ENCODE assay signal across 24 mouse cellular contexts in the genomic region with DNA sequence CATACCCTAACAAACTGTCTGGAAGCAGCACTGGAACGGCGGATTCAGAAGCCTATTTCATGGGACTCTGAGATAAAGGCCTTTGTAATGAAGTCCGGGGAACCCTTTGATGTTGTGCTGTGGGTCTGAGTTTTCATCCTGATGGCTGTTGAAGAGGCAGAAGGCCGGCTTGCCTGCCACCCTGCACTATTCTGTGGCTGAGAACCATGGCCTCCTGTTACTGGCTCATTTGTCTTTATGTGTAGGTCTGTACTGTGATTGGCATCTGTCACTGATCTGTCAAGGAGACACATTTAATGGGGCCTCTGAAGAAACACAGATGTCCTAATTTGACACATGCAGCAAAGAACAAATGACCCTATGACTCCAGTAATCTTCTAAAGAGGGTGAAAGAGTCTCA. TPM values are rescaled to one million over a fixed set of nuclear protein-coding genes. Genes with fewer than 3 reads are reported as not detected.
DNase-seq lines count a peak whose midpoint lies in the region; ATAC-seq and TF ChIP-seq lines count a peak whose summit lies in the region.
"Had no signal": no experiment of that assay in that cellular context is flagged by ENCODE, and none has a peak within 500 bp of the region (broad histone marks: within the 10 kb centered on the region; RNA-seq: fewer than 3 reads in every experiment).

No protein-coding gene starts in this region.

- no peak overlapping the region for H3K9ac ChIP-seq in heart, adult 2 months (ENCODE audit: low read depth, low read length)
- no peak overlapping the region for H3K9ac ChIP-seq in midbrain, embryonic 11.5 days (ENCODE audit: low read length)
- H3K9ac ChIP-seq in midbrain, embryonic 15.5 days: no peak overlapping the region
- no peak overlapping the region for H3K9ac ChIP-seq in embryonic facial prominence, embryonic 11.5 days (replicated peaks; ENCODE audit: low read length)
- H3K9ac ChIP-seq: forebrain, embryonic 13.5 days; heart, embryonic 12.5 days; hindbrain, embryonic 15.5 days; liver, postnatal 0 days; neural tube, embryonic 15.5 days had no signal

- no peaks in the 10 kb centered on the region for H3K9me3 ChIP-seq in midbrain, embryonic 11.5 days (ENCODE audit: control insufficient read depth, low read length)
- H3K9me3 ChIP-seq in midbrain, embryonic 15.5 days: no peaks in the 10 kb centered on the region
- H3K9me3 ChIP-seq in embryonic facial prominence, embryonic 11.5 days (replicated peaks; ENCODE audit: control insufficient read depth, low read length): no peaks in the 10 kb centered on the region
- H3K9me3 ChIP-seq: forebrain, embryonic 13.5 days; heart, embryonic 12.5 days; hindbrain, embryonic 15.5 days; neural tube, embryonic 15.5 days had no signal

- peaks cover 3% of the 10 kb centered on the region for H3K4me1 ChIP-seq in heart, adult 2 months (ENCODE audit: control insufficient read depth, insufficient read depth, low read length)
- peaks cover 5% of the 10 kb centered on the region for H3K4me1 ChIP-seq in midbrain, embryonic 11.5 days (ENCODE audit: control insufficient read depth, insufficient read depth, low read length)
- peaks cover 5% of the 10 kb centered on the region; the same call in 1 of the 2 replicates for H3K4me1 ChIP-seq in midbrain, embryonic 15.5 days
- no peaks in the 10 kb centered on the region; the same call in 1 of the 2 replicates for H3K4me1 ChIP-seq in embryonic facial prominence, embryonic 11.5 days (ENCODE audit: control insufficient read depth, insufficient read depth, low read length)
- H3K4me1 ChIP-seq: hindbrain, embryonic 15.5 days; neural tube, embryonic 15.5 days had no signal

- H3K4me3 ChIP-seq in heart, adult 2 months: no peak overlapping the region
- no peak overlapping the region for H3K4me3 ChIP-seq in midbrain, embryonic 11.5 days (ENCODE audit: low read depth, low read length)
- no peak overlapping the region for H3K4me3 ChIP-seq in midbrain, embryonic 15.5 days
- H3K4me3 ChIP-seq in embryonic facial prominence, embryonic 11.5 days (ENCODE audit: low read depth, low read length): no peak overlapping the region
- H3K4me3 ChIP-seq: forebrain, embryonic 13.5 days; heart, embryonic 12.5 days; hindbrain, embryonic 15.5 days; neural tube, embryonic 15.5 days had no signal

- no peak for TF ChIP-seq EP300 in heart, adult 2 months (IDR thresholded peaks at IDR 0.05; ENCODE audit: insufficient read depth, low read depth, low read length)

- TF ChIP-seq POLR2A in heart, adult 2 months (IDR thresholded peaks at IDR 0.05; ENCODE audit: insufficient read depth, low read depth, low read length): no peak

- no peak overlapping the region for H3K4me2 ChIP-seq in midbrain, embryonic 11.5 days
- no peak overlapping the region for H3K4me2 ChIP-seq in midbrain, embryonic 15.5 days
- no peak overlapping the region for H3K4me2 ChIP-seq in embryonic facial prominence, embryonic 11.5 days (ENCODE audit: low read depth, low read length)
- H3K4me2 ChIP-seq: forebrain, embryonic 13.5 days; heart, embryonic 12.5 days; hindbrain, embryonic 15.5 days; neural tube, embryonic 15.5 days had no signal

- H3K27me3 ChIP-seq in heart, adult 2 months (ENCODE audit: control insufficient read depth, insufficient read depth, low read length): no peaks in the 10 kb centered on the region
- H3K27me3 ChIP-seq in midbrain, embryonic 11.5 days (ENCODE audit: control insufficient read depth, insufficient read depth, low read length): no peaks in the 10 kb centered on the region
- no peaks in the 10 kb centered on the region for H3K27me3 ChIP-seq in midbrain, embryonic 15.5 days (replicated peaks)
- no peaks in the 10 kb centered on the region for H3K27me3 ChIP-seq in embryonic facial prominence, embryonic 11.5 days (ENCODE audit: control insufficient read depth, insufficient read depth, low read length)
- H3K27me3 ChIP-seq: forebrain, embryonic 13.5 days; heart, embryonic 12.5 days; hindbrain, embryonic 15.5 days; neural tube, embryonic 15.5 days had no signal

- 61% methylated on average over 4 of the region's 4 CpGs for WGBS in heart, adult 2 months
- WGBS in midbrain, embryonic 11.5 days: 8% methylated on average over 4 of the region's 4 CpGs
- WGBS in midbrain, embryonic 15.5 days: 4% methylated on average over 4 of the region's 4 CpGs
- WGBS in embryonic facial prominence, embryonic 11.5 days: 17% methylated on average over 4 of the region's 4 CpGs

- no peaks in the 10 kb centered on the region for H3K36me3 ChIP-seq in heart, adult 2 months (ENCODE audit: control insufficient read depth, insufficient read depth, low read length)
- no peaks in the 10 kb centered on the region for H3K36me3 ChIP-seq in midbrain, embryonic 11.5 days (ENCODE audit: control insufficient read depth, insufficient read depth, low read length)
- no peaks in the 10 kb centered on the region for H3K36me3 ChIP-seq in midbrain, embryonic 15.5 days (replicated peaks)
- H3K36me3 ChIP-seq in embryonic facial prominence, embryonic 11.5 days (replicated peaks; ENCODE audit: control insufficient read depth, insufficient read depth, low read depth, low read length): no peaks in the 10 kb centered on the region
- H3K36me3 ChIP-seq: heart, embryonic 12.5 days; hindbrain, embryonic 15.5 days; neural tube, embryonic 15.5 days had no signal

- DNase-seq in heart, adult 11 months: peak; percentile 77
- DNase-seq in heart, adult 2 months: no peak
- no peak for DNase-seq in midbrain, embryonic 11.5 days (ENCODE audit: low spot score, missing footprints)
- peak; percentile 57 for DNase-seq in embryo, embryonic 10 days (ENCODE audit: low spot score)
- no peak for DNase-seq in embryonic facial prominence, embryonic 11.5 days (ENCODE audit: low spot score)
- no peak for DNase-seq in adrenal gland, adult (ENCODE audit: inconsistent age in 2 of 2, low spot score in 1 of 2)
- no peak for DNase-seq in cerebellum, adult 9-11 months
- DNase-seq: adrenal gland, adult 2 months; cerebellum, adult 11-12 months; cerebellum, postnatal 14 days; gastrocnemius, postnatal 36 days; heart, postnatal 10 days; left cerebral cortex, postnatal 4 days; liver, postnatal 0 days; thymus, adult 2 months; thymus, postnatal 4 days had no signal

- H3K27ac ChIP-seq in heart, adult 2 months: no peak overlapping the region
- 0 out of 2 replicates have a peak overlapping the region, but pooled peaks have one; percentile 5 for H3K27ac ChIP-seq in midbrain, embryonic 11.5 days (ENCODE audit: low read depth, low read length)
- no peak overlapping the region for H3K27ac ChIP-seq in midbrain, embryonic 15.5 days
- H3K27ac ChIP-seq in embryonic facial prominence, embryonic 11.5 days (replicated peaks; ENCODE audit: low read depth, low read length): no peak overlapping the region
- H3K27ac ChIP-seq: forebrain, embryonic 13.5 days; hindbrain, embryonic 15.5 days; kidney, postnatal 0 days; macrophage; neural tube, embryonic 15.5 days had no signal

- peak; percentile 86 for ATAC-seq in midbrain, embryonic 11.5 days (ENCODE audit: low FRiP score)
- no peak for ATAC-seq in midbrain, embryonic 15.5 days (replicated peaks)
- ATAC-seq in embryonic facial prominence, embryonic 11.5 days (replicated peaks; ENCODE audit: insufficient number of reproducible peaks, low FRiP score, low TSS enrichment, low read depth): 0 out of 2 replicates have a peak, but pooled peaks have one; percentile 44
- ATAC-seq: forebrain, embryonic 13.5 days; liver, postnatal 0 days; lung, postnatal 0 days had no signal

- no peaks in the 10 kb centered on the region for H3K79me2 ChIP-seq in heart, adult 2 months (replicated peaks; ENCODE audit: control insufficient read depth, insufficient read depth, low read length)

- no peak for TF ChIP-seq CTCF in heart, adult 2 months (IDR thresholded peaks at IDR 0.05)

- intact Hi-C loops in heart, adult 2 months (cut with DNase I): no loop called here

RNA-seq across cellular contexts. Expression of a gene that starts 17.7 kb away (rescaled TPM):
- total RNA-seq in heart, adult 2 months (2021): 10 to 100 TPM; 14.0 to 15.6 TPM
- 3.7 and 7.5 TPM in 2 replicates for polyA plus RNA-seq in heart, adult 2 months (2012; rRNA removed)
- 20.1 and 21.4 TPM in 2 replicates for polyA plus RNA-seq in midbrain, embryonic 11.5 days (2014; fragmentation: Nextera tagmentation; extraction: Ambion mirVana)
- polyA plus RNA-seq in midbrain, embryonic 15.5 days (2015; fragmentation: Nextera tagmentation; extraction: Ambion mirVana): 10.6 and 11.2 TPM in 2 replicates
- polyA plus RNA-seq in embryonic facial prominence, embryonic 11.5 days (2014; fragmentation: Nextera tagmentation; extraction: Ambion mirVana): 22.1 and 28.6 TPM in 2 replicates

Comparison
In these comparisons a context has a peak if more than half of its experiments do, and no peak if none do; other contexts are left out.
1. DNase-seq: peak in heart, adult 11 months (single experiment) and embryo, embryonic 10 days (single experiment); none in heart, adult 2 months (0 of 2), midbrain, embryonic 11.5 days (single experiment), embryonic facial prominence, embryonic 11.5 days (single experiment), adrenal gland, adult (0 of 2) and cerebellum, adult 9-11 months (single experiment).